Mouse (Mus musculus): ENCODE results near the gene Olfr806.

The Olfr806 gene

DNA sequence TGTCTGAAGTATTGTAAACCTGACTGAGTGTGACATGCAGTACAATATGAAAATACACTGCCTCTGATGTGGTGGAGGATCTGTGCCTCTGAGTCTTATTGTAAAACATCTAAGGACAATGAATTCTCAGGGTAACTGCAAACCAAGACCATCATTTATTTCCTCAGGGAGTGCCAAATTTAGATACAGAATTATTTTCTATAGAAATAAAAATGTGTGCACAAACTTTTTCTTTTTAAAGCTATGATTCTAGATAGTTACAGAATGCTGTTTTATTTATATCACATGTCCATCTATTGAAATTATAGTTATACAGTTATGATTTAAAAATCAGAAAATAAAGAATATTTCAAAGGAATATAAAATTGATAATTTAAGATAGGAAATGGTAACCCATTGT, at the start of gene Olfr806:
Olfr806 (minus strand) TSS at position 101 of the 400 bp plus-strand sequence.
- no peak for DNase-seq

DNA sequence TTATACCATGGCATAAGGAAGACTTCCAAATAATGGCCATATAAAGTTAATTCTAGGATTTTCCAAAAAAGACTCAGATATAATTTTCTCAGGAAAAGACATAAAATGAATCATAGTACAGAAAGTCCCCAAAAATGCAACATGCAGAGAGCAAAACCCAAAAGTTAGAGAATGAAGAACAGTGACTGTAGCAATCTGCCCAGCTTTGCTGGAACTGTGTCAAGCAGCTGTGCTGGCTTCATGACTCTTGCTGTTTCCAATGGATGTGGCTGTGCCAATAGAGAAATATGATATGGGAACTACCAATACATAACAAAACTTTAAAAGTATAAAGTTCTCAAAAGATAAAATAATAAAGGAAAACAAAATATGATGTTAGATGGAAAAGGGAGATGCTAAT, 36.4 kb upstream of the Olfr806 start:
- DNase-seq: no peak

DNA sequence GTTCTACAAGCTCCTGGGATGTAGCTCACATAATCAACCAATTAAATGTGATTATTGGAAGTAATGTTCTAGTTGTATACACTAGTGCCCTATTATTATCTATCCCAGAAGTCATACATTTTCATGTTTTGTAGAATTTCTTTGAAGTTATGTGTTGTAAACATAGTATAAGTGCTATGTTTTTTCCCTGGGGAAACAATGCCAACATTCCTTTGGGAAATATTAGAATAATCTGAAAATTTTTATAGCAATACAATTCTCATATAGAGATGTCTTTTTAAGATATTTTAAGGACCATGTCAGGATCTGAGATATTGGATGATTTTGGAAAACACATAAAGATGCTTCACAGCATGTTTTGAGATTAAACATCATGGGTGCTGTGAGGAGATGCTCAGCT, 32.6 kb upstream of the Olfr806 start, which contains the start of gene Olfr809:
Olfr809 (plus strand) TSS at position 301 of the 400 bp plus-strand sequence.
- DNase-seq: no peak

DNA sequence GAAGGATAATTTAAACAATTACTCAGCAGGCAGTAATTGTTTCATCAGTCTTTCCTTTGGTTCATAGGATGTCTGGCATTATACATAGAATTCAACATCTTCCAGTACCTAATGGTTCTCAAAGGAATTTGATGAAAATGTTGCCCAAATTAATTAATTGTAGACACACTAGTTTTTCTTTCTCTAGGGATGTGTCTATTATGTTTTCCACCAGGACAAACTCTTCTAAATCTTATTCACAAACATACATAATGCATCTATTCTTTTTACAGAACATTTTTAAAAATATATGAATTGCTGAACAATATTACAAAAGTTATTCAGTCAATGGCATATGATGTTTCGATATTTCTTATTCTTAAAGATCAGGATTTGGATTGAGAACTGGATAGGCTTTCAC, 23.5 kb upstream of the Olfr806 start, which contains the start of gene Olfr808:
Olfr808 (plus strand) TSS at position 301 of the 400 bp plus-strand sequence.
- no peak for DNase-seq

DNA sequence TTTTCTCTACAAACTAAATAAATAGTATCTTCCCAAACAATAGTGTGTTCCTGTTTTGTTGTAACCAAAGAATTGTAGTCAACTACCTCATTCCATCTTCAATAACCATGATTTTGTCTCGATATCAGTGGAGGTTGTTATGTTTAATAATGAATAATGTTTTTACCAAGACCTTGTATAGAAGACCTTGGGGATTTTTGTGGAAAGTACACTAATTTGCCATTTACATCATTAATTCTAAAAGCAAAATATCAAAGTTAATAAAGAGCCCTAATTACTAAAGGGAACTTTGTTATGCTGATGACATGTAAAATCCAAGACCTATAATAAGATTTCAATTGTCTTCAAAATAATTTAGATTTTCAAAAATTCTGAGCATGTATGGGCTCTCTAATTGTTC, 16.0 kb upstream of the Olfr806 start, which contains the start of gene Olfr807:
Olfr807 (minus strand) TSS at position 101 of the 400 bp plus-strand sequence.
- no peak for DNase-seq

DNA sequence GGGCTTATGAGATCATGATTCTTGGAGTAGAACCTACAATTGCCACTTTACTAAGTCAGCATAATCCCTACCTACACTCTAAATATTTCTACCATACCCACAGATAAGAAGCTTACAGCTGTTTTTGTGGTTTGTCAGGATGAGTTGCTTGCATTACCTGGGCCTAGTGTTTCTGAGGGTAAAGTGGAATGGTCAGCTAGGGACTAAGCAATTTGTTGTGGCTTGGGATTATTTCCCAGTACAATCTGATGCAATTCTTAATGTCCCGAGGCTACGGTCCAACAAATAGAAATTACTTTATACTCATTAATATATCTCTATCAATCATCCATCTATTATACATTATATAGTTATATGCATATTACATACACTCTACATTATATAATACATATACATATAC, 12.4 kb downstream of the Olfr806 start, which contains the start of gene Olfr805:
Olfr805 (minus strand) TSS at position 101 of the 400 bp plus-strand sequence.
- no peak for DNase-seq

DNA sequence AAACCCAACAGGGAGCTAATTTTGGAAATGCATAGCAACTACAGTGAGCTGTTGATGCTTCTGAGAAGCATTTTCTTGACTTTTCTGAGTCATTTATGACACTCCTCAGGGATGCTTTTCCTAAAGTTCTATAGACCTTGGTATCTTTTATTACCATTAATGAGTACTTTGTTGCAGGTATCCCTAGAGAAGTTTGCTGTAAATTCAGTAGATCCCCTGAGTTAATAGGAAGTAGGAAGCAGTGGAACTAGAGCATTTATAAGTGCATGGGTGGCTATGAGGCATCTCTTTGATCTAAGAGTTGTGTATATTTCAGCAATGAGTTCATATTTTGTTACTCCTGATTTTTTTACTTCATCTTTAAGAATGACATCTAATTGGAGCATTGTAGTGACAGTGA, 38.8 kb downstream of the Olfr806 start, which contains the start of gene Olfr804:
Olfr804 (plus strand) TSS at position 301 of the 400 bp plus-strand sequence.
- DNase-seq: no peak

DNA sequence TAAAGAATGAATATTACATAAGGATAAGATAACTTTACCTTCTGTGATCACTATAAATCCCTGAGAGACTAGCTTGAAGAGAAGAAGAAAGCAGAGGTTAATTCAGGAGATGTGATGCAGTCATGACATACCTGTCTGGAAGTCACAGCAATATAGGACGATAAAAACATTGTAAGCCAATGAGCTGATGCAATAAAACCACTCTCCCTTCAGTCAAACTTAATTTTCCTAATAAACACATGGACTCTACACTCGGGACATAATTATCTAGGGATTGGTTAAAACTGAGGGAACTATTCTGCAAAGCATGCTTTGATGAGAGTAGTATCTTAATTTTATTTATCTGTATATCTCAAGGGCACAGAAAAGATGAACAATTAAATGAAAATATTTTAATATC, 47.5 kb downstream of the Olfr806 start, which contains the start of gene Olfr803:
Olfr803 (minus strand) TSS at position 101 of the 400 bp plus-strand sequence.
- no peak for DNase-seq

DNA sequence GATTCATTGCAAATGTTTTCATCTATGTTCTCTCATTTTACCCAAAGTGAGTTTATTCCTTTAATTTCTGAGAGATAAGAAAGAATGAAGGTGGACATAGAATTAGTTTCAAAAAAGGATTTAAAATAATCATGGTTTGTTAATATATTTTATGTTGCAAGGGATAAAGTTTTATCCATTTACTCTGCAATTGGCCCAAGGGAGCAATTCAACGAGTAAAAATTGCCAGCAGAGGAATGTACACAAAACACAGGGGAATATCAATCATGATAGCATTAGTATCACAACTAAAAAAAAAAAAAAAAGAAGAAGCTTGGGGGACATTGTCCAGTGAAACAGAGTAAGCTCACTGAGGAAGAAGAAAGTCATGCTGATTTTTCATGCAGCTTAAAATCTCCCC, 53.7 kb downstream of the Olfr806 start, which contains the start of gene Olfr802:
Olfr802 (minus strand) TSS at position 101 of the 400 bp plus-strand sequence.
- DNase-seq: no peak
